Mouse (Mus musculus): ENCODE data around the gene Sgf29.
A peak's percentile ranks its signal among the peaks of the same experiment; 100 is the strongest.

DNA sequence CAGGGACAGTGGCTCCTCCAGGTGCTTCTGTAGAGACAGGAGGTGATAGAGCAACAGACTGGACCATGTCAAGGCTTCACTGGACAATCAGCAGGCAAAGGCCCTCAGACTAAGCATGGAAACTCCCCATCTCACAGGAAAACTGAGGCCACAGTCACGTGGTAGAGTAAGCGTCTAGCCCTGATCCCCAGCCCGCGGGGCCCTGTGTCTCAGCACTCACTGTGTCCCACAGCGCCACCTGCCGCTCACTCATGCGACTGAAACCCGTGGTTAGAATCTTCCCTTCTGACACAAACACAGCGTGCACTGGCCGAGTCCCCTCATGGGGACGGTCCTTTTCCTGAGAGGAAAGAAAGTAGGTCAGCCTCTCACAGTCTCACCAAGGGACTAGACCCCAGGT is 52.0 kb downstream of the Sgf29 start:
- TF ChIP-seq CTCF (IDR thresholded peaks at IDR 0.05; ENCODE audit: low read depth, low read length) (peak; percentile 88), EP300 (IDR thresholded peaks at IDR 0.05; ENCODE audit: insufficient read depth, low read depth, low read length) (no peak), POLR2A (IDR thresholded peaks at IDR 0.05; ENCODE audit: insufficient read depth, low read length) (no peak)
